Mouse (Mus musculus) heart, adult 11 months (tissue): ENCODE data around the gene Grm8.

Source experiments
- DNase-seq: peaks from one replicate; pipeline ENCODE4 v3.0.0; 2022

Grm8 gene

GRCm38 (mm10) chr6:28040815-28041214 lies 94.2 kb downstream of the Grm8 start:
- DNase-seq = no peak

GRCm38 (mm10) chr6:28032006-28032405 lies 103.0 kb downstream of the Grm8 start:
- DNase-seq = no peak

- DNase-seq = no peak
These were observed 117.3 kb downstream of the Grm8 start for GRCm38 (mm10) chr6:28017653-28018052.

- DNase-seq = peak; percentile 93
These were observed 128.0 kb downstream of the Grm8 start for GRCm38 (mm10) chr6:28007001-28007400.

GRCm38 (mm10) chr6:27997250-27997649 lies 137.7 kb downstream of the Grm8 start:
- no peak for DNase-seq

- DNase-seq = no peak
These were observed 143.7 kb downstream of the Grm8 start for GRCm38 (mm10) chr6:27991241-27991640.

GRCm38 (mm10) chr6:27982598-27982997 lies 152.4 kb downstream of the Grm8 start:
- no peak for DNase-seq

GRCm38 (mm10) chr6:27982021-27982420 lies 153.0 kb downstream of the Grm8 start:
- DNase-seq = no peak

- no peak for DNase-seq
These were observed 157.6 kb downstream of the Grm8 start for GRCm38 (mm10) chr6:27977361-27977760.

- peak; percentile 4 for DNase-seq
These were observed 166.1 kb downstream of the Grm8 start for GRCm38 (mm10) chr6:27968859-27969258.

- peak; percentile 48 for DNase-seq
These were observed 167.9 kb downstream of the Grm8 start for GRCm38 (mm10) chr6:27967037-27967436.

GRCm38 (mm10) chr6:27965237-27965636 lies 169.7 kb downstream of the Grm8 start:
- DNase-seq = no peak

- DNase-seq = no peak
These were observed 171.1 kb downstream of the Grm8 start for GRCm38 (mm10) chr6:27963887-27964286.

- no peak for DNase-seq
These were observed 178.6 kb downstream of the Grm8 start for GRCm38 (mm10) chr6:27956278-27956857.

- DNase-seq = no peak
These were observed 183.5 kb downstream of the Grm8 start for GRCm38 (mm10) chr6:27951433-27951832.

- no peak for DNase-seq
These were observed 206.9 kb downstream of the Grm8 start for GRCm38 (mm10) chr6:27928058-27928457.

- no peak for DNase-seq
These were observed 221.7 kb downstream of the Grm8 start for GRCm38 (mm10) chr6:27913281-27913680.

GRCm38 (mm10) chr6:27904358-27904757 lies 230.6 kb downstream of the Grm8 start:
- DNase-seq = no peak

GRCm38 (mm10) chr6:27902224-27902623 lies 232.8 kb downstream of the Grm8 start:
- DNase-seq = no peak

GRCm38 (mm10) chr6:27901396-27901795 lies 233.6 kb downstream of the Grm8 start:
- no peak for DNase-seq

- no peak for DNase-seq
These were observed 239.8 kb downstream of the Grm8 start for GRCm38 (mm10) chr6:27895153-27895552.

- no peak for DNase-seq
These were observed 242.1 kb downstream of the Grm8 start for GRCm38 (mm10) chr6:27892886-27893285.

- DNase-seq = no peak
These were observed 246.6 kb downstream of the Grm8 start for GRCm38 (mm10) chr6:27888391-27888790.

- no peak for DNase-seq
These were observed 247.1 kb downstream of the Grm8 start for GRCm38 (mm10) chr6:27887922-27888321.

- DNase-seq = no peak
These were observed 249.2 kb downstream of the Grm8 start for GRCm38 (mm10) chr6:27885786-27886185.
